Mouse (Mus musculus) bone marrow, adult 2 months (tissue): ENCODE data around the gene Phospho2. TPM values are rescaled to one million over a fixed set of nuclear protein-coding genes. Genes with fewer than 3 reads are reported as not detected.
A peak's percentile ranks its signal among the peaks of the same experiment; 100 is the strongest.

Experiments
- H3K27ac ChIP-seq: fragments of 200-500 bp; 2 replicates; pipeline ENCODE4 v1.5.1; 2012; ENCODE audit warnings: low read depth, mild to moderate bottlenecking, control low read depth, inconsistent platforms, low read length; ENCODE audit not compliant: control insufficient read depth, poor library complexity, insufficient read depth
- H3K4me1 ChIP-seq: fragments of 200-500 bp; 2 replicates; pipeline ENCODE4 v1.6.1; 2011; ENCODE audit warnings: low read length; ENCODE audit not compliant: control insufficient read depth, insufficient read depth
- H3K4me3 ChIP-seq: fragments of 200-500 bp; replicated peaks from 2 replicates; pipeline ENCODE3; 2011; ENCODE audit warnings: mild to moderate bottlenecking, low read depth, low read length, control low read depth; ENCODE audit not compliant: control insufficient read depth
- CTCF ChIP-seq: fragments of 200-500 bp; IDR thresholded peaks from 2 replicates; pipeline ENCODE4 v1.5.1; 2011; ENCODE audit warnings: low read length, control low read depth; ENCODE audit not compliant: control insufficient read depth, insufficient read depth
- POLR2A ChIP-seq: fragments of 200-500 bp; IDR thresholded peaks from 2 replicates; pipeline ENCODE4 v1.6.1; 2011; ENCODE audit warnings: low read depth, mild to moderate bottlenecking, control low read depth, low read length, borderline replicate concordance; ENCODE audit not compliant: control insufficient read depth
- WGBS: fragments of 180-500 bp; shearing (Covaris S2); methylation state at CpG from one replicate; pipeline ENCODE4 v1.1.7; 2018; 5-methylcytosine and 5-hydroxymethylcytosine counted together
- polyA plus RNA-seq: library from polyadenylated mRNA; stranded (reverse); fragments of >200 nt; gene quantifications from 2 replicates; pipeline ENCODE4 v1.2.4, GENCODE M21; 2011; ENCODE audit warnings: low replicate concordance; ENCODE audit not compliant: missing spikeins, insufficient read depth, insufficient read length

The Phospho2 gene
- polyA plus RNA-seq, 1 experiment: 13.8 TPM

DNA sequence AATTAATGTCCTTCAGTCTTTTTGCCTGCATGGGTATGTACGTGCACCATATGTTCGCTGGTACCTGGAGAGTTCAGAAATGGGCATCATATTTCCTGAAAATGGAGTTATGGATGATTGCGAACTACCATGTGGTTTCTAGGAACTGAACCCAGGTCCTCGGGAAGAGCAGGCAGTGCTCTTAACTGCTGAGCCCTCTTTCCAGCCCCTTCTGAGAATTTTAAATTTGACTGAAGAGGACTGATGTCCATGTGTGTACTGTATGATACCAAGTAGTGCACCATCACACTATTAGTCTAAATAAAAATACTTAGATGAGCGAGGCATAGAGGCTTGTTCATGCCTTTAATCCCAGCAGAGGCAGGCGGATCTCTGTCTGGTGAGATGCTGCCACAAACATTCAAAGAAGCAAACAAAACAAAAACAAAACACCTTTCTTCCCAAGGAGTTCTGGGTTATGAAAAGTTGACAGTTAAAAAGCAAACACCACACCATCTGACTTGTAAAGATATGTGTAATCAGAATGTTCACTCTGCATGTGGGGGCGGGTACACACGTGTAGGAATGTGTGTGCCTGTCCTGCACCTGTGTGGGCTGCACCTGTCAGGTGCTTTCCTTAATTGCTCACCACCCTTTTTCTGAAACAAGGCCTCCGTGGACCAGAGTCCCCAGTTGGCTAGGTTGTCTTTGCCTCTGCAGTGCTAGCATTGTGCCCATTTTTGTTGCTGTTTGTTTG, 29.1 kb downstream of the Phospho2 start:
- Histone ChIP-seq H3K4me3 (no peak overlapping the region), H3K4me1 (no peaks in the 10 kb centered on the region; the same call in none of the 2 replicates), H3K27ac (no peak overlapping the region)
- TF ChIP-seq CTCF (no peak), POLR2A (no peak)
- 62% methylated on average over 9 of the region's 9 CpGs for WGBS

DNA sequence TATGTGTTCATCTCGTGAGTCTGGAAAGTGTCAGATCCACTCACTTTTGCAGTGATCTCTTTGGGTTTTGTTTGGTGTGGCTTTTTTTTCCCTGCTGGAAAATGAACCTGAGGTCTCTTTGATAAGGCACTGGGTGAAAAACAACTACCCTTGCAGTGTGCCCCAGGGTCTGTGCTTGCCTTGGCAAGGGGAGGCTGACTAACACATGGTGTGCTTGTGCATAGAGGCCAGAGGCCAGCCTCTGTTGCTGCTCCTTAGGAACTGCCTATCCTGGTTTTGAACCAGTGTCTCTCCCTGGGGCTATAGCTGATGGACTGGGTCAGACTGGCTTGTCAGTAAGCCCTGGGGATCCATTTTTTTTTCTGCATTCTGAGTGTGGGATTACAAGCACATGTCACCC, 30.8 kb downstream of the Phospho2 start:
- no peak overlapping the region for H3K27ac ChIP-seq
- no peaks in the 10 kb centered on the region; the same call in none of the 2 replicates for H3K4me1 ChIP-seq
- TF ChIP-seq CTCF: no peak
- TF ChIP-seq POLR2A: no peak
- 66% methylated on average over 1 of the region's 1 CpGs for WGBS
- no peak overlapping the region for H3K4me3 ChIP-seq

DNA sequence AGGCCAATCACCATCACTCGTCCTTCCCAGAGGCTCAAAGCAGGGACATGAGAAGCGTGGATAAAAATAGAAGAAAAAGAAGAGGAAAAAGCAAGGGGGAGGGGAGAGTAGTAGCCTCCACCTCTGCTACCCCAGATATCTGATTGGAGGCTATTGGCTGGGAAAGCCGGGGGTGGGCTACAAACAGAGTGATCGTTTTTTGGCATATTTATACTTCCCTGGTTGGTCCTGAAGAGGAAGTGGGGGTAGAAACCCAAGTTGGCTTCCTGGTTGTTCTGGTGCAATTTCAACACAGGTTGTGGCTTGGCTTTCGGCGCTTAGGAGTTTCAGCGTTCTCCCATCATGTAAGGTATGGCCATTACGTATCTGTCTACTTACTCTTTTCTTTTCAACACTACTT, 32.3 kb downstream of the Phospho2 start, which contains the start of gene Klhl23:
Klhl23 (plus strand) TSS at position 234 of the 400 bp plus-strand sequence.
- H3K4me1 ChIP-seq: no peaks in the 10 kb centered on the region; the same call in none of the 2 replicates
- TF ChIP-seq CTCF: no peak
- TF ChIP-seq POLR2A: no peak
- peak within 1 kb of the TSS; percentile 83 for H3K27ac ChIP-seq
- WGBS: 4% methylated on average over 8 of the region's 8 CpGs
- peak within 1 kb of the TSS; percentile 85 for H3K4me3 ChIP-seq

DNA sequence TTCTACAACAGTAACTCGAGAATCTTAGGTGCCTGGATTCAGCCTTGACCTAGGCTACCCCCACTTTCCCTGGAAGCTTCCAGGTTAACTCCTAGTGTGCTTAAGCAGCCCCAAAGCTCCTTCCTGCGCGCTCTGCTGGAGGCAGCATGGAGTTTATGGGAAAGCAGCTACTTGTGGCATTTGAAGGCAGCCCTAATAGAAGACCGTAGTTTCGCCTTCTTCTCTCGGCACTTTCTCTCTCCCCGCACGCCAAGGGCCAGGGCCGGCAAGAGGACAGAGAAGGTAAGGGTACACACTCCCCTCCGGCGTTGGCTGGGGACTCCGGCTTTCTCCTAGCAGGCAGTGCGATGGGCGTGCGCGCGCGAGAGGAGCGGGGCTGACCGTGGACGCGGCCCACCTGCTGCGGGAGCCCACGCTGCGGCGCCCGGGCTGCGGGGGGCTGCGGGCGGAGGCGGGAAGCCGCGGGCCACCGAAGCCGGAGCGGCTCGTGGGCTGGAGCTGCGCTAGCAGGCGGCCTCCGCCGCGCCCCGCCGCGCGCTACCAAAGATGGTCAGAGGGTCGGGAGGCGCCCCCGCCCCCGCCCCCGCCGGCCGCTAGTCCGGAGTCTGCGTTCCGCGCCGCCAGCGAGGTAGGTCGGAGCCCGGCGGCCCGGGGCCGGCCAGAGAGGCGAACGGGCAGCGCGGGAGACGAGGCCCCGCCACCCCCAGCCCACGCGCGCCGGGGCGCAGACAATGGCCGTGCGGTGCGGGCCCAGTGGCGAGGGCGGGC, 33.1 kb downstream of the Phospho2 start:
- TF ChIP-seq CTCF: no peak
- no peak for TF ChIP-seq POLR2A
- under 1% methylated on average over 70 of the region's 80 CpGs for WGBS
- Histone ChIP-seq H3K4me3 (peak overlapping the region; percentile 85), H3K4me1 (no peaks in the 10 kb centered on the region; the same call in none of the 2 replicates), H3K27ac (peak overlapping the region; percentile 83)

DNA sequence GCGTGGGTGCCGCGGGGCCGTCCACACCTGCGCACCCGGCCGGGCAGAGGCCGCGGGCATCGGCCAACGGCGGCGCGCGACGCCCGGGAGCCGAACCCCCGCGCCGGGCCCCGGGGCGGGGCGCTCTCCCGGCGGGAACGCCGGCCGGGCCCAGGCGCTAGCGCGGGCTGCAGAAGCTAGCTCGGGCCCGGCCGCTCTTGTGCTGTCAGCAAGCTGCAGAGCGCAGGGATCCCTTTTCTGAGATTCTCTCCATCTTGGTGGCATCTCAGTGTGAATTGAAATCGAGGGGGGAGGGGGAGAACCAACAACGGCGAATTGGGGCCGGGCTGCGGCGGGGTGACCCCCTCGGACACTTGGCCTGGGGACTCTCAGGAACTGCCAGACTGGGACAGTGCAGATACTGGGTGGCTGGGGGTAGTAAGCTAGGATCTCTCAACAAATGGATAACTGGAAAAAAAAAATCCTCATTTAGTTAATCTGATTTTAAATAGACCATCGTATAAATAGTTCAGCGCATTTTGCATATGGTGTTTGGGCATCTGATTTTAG, 33.8 kb downstream of the Phospho2 start:
- TF ChIP-seq POLR2A: no peak
- TF ChIP-seq CTCF: no peak
- no peaks in the 10 kb centered on the region; the same call in none of the 2 replicates for H3K4me1 ChIP-seq
- 4% methylated on average over 45 of the region's 45 CpGs for WGBS

DNA sequence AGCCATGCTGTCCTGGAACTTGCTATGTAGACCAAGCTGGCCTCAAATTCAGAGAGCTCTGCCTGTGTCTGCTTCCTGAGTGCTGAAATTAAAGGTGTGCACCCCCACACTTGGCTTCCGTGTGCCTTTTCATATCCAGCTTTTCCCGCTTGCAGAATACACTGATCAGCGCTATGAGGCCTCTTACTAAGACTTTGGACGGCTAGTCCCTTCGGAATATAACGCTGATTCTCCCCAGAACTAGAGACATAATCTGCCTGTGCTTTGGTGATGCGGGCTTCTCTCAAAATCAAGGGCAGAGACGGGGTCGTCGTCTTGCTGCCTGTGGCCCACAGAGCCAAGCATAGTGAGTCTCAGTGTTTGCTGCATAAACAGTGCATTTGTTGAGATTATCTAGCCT, 36.5 kb downstream of the Phospho2 start:
- Histone ChIP-seq H3K27ac (no peak overlapping the region), H3K4me3 (no peak overlapping the region), H3K4me1 (no peaks in the 10 kb centered on the region; the same call in none of the 2 replicates)
- TF ChIP-seq CTCF (no peak), POLR2A (no peak)
- 94% methylated on average over 10 of the region's 10 CpGs for WGBS

More for the DNA sequence above, 33.8 kb downstream of the Phospho2 start:
- Histone ChIP-seq H3K27ac (peak overlapping the region; percentile 83; the same call in 1 of the 2 replicates), H3K4me3 (peak overlapping the region; percentile 85)

DNA sequence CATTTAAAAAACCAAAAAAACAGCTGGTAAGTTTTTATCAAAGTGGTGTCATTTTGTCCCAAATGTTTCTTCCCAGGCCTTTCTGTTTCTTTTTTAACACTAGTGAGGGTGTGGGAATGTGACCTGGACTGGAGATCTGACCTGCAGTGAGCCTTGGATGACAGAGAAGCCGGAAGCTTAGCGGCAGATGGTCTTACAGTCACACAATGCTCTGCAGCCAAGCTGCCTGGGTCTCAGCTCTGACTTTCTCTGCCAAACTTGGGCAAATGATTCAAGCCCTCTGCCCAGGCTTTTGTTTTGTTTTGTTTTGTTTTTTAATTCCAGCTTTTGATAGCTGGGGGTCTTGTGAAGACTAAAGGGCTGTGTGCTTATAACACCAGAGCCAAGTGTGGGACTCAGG, 37.0 kb downstream of the Phospho2 start:
- H3K27ac ChIP-seq: no peak overlapping the region
- H3K4me3 ChIP-seq: no peak overlapping the region
- 93% methylated on average over 2 of the region's 2 CpGs for WGBS
- H3K4me1 ChIP-seq: no peaks in the 10 kb centered on the region; the same call in none of the 2 replicates
- TF ChIP-seq POLR2A: no peak
- TF ChIP-seq CTCF: no peak

DNA sequence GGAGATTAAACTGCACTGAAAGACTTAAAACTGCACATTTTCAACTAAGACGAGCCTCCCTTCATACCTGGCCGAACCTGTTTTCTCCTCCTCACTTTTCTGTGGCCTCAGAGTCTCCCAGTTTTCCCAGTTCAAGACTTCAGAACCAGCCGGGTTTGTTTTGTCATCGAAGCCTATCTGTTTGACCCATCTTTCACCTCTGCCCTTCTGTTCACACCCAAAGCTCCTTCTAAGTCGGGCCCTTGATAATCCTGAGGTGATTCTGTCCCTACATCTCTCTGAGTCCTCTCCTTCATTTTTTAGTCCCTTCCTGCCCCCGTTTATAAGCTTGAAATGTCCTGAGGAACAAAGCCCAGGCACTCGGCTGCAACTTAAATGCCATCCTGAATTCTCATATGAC, 38.6 kb downstream of the Phospho2 start:
- 79% methylated on average over 7 of the region's 7 CpGs for WGBS
- Histone ChIP-seq H3K4me1 (no peaks in the 10 kb centered on the region; the same call in 1 of the 2 replicates), H3K27ac (no peak overlapping the region), H3K4me3 (no peak overlapping the region)
- TF ChIP-seq CTCF (no peak), POLR2A (no peak)
